Mouse (Mus musculus): ENCODE results near the gene Ptprt.

Ptprt gene

DNA sequence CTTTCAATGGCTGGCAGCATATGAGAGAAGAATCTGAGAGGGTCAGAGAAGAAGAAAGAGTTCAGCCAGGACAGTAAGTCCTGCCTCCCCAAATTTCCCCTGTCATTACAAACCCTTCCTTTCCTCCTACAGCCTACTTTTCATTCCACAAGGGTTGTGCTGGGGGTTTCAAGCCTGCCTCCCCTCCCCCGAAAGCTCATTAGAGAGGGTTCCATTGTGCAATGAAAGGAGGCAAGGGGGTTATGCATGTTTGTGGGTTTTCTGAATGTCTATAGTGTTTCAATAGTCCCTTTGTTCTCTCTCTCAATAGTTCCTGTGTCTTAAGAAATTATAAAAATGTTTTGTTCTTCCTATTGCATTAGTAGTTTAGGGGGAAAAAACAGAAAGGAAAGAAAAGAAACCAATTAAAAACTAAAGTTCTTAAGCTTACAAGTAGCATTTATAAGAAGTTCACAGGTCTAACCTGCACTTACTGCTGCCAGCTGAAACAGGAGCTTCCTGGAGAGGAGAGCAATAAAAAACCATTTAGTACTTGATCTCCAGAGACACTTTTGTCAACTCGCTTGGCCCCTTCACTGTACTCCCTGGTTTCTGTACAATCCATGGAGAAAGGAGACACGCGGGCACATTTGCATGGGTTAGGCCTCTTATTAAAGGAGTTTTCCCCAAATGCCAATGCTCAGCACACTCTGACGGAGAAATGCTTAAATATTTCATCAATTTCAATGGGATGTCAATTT is 247.7 kb downstream of the Ptprt start:
- DNase-seq (ENCODE audit: low spot score in 2 of 2) = peak; percentile 49 to 56

DNA sequence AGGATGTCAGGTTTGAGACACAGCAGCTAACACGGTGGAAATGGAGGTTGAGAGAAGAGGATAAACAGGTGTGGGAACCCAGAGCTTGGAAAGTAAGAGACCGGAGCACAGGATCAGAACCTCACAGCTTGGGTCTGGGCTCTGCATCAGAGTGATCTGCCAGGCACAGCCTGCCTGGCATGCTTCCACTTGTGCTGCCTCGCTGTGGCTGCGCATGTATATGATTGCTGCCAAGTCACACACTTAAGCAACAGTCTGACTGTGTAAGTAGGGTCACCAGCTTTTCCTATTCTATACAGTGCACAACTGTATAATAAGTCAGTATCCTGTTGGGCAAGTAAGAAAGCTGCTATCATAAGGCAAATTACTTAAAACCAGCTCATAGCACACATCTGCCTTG is 249.9 kb downstream of the Ptprt start:
- peak; percentile 73 to 78 for DNase-seq (ENCODE audit: low spot score in 2 of 2)

DNA sequence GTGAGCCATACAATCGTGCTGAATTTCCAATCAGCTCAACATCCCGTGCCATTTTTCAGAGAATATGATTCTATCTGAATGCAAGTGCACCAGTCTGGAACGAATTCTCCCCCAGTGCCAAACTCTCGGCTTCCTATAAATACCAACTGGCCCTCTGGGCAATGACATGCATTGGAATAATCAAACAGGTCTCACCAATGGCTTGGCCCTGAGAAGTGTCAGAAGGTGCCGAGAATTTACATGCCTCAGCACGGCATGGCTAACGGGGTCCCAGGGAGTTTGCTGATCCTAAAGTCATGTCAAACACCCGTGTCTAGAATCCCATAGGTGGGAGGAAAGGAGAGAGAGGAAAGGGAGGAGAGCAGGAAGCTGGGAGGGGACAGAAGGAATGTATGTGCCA is 251.7 kb downstream of the Ptprt start:
- DNase-seq (ENCODE audit: low spot score in 2 of 2) = no peak

DNA sequence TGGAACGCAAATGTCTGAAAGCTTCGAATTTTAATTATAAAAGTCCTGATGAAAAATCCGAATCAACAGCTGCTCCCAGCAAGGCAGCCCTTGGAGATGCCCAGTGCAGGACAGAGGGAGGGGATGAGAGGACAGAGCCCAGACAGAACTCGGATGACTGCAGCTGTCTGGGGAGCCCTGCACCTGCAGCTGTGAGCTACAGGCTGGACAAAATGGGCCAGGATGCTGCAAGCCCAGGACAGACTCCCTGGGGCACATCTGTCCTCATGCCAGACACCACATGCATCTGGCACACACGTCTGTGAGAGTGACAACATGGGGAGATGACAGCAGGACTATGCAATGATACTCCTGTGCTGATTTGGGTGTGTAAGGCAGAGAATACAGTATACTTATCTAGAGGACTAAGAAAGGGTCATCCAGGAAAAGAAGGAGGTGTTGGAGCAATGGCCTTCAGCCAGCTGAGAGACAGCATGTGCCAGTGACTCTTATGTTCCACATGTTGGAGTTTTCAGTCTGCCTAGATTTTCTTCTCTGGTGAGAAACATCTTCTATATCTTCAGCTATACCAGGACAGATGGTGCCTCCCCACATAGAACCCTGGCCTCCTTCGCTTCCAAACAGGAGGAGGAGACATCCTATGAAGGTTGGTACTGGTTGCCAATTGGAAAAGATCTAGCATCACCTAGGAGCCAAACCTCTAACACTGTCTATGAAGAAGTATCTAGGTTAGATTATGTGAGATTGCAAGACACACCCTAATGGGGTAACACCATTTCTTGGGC is 259.4 kb downstream of the Ptprt start:
- peak; percentile 38 to 49 for DNase-seq (ENCODE audit: low spot score in 2 of 2)

DNA sequence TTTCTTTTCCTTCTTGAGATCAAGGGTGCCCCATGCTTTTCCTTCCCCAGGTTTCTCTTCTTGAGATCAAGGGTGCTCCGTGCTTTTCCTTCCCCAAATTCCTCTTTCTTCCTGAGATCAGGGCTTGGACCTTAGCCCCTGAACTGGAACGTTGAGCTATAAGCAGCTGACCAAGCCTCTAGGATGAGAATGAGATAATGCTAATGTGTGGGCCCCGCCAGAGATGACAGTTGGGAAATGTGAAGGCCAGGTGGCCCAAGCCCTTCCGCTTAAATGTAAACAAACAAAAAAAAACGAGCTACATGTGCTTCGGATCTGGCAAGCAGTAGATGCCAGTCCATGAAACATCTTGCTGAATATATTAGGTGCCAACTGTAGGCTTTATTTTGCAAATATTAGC is 266.3 kb downstream of the Ptprt start:
- no peak for DNase-seq (ENCODE audit: low spot score in 2 of 2)

DNA sequence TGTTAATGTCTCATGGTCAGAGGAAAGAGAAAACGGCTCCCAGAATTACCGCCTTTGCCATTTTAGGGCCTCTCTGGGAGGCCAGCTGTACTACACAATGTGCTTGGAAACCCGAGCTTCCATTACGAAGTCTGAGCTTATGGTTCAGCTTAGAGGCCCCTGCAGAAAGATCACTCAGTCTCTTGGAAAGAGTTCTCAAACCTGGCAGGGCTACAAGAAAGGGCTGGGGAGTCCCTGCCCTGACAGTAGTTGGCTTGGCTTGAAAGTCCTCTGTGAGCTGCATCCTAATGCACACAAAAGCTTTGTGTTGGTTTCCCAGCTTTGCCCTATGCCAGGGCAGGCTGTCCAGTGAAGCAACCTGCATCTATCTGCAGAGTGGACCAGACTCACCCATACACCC is 269.1 kb downstream of the Ptprt start:
- peak; percentile 79 to 80 for DNase-seq (ENCODE audit: low spot score in 2 of 2)

DNA sequence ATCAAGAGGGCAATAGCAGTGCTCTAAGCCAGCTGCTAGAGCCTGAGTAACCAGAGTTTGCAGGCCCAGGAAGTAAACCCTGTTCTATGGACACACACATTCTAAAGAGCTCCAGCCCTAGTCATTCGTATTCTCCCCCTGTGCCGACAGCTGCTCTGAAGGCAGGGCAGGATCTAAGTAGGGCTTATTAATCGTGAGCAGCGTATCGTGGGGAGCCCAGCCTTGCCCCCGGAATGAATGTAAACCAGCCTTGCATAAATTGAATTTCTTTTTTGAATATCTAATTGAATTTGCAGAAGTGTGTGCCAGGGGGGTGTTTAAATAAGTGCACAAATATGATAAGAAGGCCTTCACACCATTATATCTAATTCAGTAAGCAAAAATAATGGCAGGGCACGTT is 283.6 kb downstream of the Ptprt start:
- DNase-seq (ENCODE audit: low spot score in 2 of 2) = no peak

DNA sequence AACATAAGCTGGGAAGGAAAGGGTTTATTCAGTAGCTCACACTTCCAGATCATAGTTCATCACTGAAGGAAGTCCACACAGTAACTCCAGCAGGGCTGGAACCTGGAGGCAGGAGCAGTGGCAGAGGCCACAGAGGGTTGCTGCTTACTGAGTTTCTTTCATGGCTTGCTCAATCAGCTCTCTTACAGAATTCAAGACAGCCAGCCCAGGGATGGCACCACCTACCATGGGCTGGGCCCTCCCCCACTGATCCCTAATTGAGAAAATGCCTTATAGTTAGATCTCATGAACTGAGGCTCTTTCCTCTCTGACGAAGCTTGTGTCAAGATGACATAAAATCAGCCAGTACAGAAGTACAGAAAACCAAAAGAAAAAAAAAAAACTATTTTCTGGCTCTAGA is 311.9 kb downstream of the Ptprt start:
- no peak for DNase-seq (ENCODE audit: low spot score in 2 of 2)

DNA sequence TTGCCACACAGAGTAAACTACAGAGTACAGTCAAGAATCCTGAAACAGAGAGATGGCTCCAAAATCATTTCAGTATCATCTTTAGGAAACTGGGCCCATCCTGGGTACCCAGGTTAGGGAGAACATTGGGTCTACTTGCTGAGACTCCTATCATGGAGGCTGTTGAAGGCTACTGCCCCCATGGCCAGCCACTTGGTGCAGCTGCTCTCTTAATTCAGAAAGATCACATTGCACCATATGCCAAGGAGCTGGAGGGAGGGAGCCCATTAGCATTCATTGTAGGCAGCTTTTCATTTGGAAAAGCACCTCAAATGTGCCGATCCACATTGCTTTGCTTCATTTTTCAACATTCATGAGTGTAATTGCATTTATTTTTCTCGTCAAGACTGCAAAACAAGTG is 319.1 kb downstream of the Ptprt start:
- DNase-seq (ENCODE audit: low spot score in 2 of 2) = no peak

DNA sequence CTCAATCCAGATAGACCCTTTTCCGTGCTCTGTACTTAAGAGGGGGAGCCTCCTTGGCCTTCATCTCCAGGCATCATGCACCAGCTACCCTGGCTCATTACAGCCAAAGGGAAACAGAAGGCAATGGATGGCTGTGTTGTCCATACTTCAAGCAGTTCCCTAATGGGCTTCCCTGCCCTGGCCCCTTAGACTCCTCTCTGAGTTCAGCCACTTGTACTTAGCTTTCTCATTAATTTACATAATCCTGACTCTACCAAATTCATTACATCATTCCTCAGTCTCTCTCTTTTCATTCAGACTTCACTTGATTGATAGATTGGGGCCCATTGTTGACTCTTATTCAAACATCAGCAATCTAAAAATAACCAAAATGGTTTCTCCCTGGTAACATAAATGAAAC is 320.7 kb downstream of the Ptprt start:
- no peak for DNase-seq (ENCODE audit: low spot score in 2 of 2)

DNA sequence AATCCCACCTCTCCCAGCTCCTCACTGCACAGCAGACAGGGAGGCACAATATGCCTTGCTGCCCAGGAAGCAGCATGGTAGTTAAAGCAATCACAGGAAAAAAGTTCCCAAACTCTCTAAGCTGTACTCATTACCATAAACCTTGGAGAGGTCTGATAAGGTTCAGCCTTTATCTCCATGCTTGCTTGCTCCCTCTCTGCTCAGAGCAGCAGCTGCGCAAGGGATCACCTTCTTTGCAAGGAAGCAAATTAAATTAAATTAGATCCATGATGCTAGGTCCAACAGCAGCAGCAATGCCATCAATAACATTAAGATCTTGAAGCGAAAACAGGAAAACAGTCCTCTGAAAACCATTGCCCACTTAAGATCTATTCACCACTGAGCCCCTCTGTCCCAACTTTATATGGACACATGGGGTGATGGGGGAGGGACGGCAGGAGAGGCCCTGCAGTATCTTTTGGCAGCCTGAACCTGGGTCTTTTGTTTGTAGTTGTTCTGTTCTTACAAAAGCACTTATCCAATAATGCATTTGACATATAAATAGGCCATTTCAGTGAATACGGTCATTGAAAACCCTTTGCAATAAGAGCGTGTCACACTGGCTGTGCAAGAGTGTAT is 328.8 kb downstream of the Ptprt start:
- DNase-seq (ENCODE audit: low spot score in 2 of 2) = no peak

DNA sequence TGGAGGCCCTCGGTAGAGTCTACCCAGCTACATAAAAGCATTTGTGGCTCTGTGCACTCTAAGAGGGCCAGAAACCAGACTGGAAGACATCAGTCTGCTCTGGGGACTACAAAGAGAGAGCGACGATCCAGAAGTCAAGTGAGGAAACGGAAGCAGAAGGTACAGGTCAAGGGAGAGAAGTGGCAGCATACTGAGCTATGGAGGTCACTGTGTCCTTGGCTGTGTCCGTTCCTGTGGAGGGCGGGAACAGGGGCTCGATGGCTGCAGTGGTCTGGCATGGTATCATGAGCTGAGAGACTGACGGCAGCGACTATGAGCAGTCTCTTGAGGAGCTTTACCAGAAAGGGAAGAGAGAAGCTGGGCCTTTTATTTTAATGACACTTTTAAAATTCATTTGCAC is 331.5 kb downstream of the Ptprt start:
- DNase-seq (ENCODE audit: low spot score in 2 of 2) = no peak

DNA sequence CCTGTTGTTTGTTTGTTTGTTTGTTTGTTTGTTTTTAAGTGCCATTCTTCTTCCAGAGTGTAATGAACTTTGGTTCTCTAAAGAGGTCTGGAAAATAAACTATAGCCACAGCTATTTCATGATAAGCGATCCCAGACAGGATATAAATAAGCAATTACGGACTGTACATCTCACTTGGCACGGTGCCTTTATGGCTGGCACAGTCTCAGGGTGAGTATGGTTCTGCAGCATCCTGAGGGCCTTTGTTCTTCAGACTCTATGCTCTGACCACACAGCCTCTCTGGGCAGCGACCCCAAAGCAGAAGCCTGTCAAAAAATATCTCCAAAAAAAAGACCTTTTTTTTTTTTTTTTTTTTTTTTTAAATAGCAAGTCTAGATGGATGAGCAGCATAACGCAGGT is 338.5 kb downstream of the Ptprt start:
- DNase-seq (ENCODE audit: low spot score in 2 of 2) = peak in 1 of 2 experiments; percentile 32

DNA sequence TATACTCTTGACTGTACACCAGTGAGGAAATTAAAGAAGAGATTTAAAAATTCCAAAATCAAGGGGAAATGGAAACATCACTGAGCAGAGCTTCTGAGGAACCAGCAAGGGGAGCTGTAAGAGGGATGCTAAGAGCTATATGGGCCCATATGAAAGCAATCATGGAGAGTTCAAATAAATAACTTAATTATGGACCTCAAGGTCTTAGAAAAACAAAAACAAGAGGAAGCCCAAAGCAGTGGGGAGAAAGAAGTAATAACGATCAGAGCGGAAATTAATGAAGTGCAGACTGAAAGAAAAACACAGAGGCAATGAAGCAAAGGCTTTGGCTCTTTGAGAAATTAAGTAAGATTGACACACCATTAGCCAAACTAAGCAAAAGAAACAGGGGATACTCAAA is 353.0 kb downstream of the Ptprt start:
- DNase-seq (ENCODE audit: low spot score in 2 of 2) = no peak

DNA sequence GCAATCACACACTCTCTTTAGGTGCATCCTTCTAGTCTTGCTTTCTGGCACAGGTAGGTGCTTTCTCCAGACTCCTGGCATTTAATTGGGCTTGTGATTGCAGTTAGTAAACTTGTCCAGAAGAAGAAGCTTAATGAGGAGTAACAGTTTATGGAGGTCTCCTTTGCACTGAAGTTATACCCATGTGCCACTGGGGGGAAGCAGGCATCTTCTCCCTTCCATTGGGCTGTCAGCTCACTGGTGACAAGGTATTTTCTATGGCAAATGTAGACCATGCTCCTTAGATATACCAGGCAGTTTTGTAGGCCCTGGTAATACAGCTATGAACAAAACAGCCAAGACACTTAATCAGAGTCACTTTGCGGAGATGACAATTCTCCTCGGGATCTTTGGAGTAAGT is 366.9 kb downstream of the Ptprt start:
- DNase-seq (ENCODE audit: low spot score in 2 of 2) = peak in 1 of 2 experiments; percentile 28

DNA sequence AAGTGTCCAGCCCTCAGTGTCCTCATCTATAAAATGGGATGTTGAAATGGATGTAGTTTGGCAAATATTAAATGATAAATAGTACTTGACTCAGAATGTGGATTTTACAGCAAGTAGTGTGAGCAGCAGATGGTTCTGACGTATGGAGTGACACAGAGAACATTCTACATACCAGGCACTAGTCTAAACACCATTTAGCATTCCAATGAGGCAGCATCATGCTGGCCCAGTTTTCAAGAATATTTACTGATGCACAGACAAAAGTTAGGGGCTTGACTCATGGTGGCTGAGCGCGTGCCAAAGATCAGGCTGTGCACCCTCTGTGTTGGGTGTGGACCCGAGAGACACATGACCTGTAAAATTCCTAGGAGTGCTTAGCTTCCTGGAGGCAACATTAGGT is 378.3 kb downstream of the Ptprt start:
- DNase-seq (ENCODE audit: low spot score in 2 of 2) = peak in 1 of 2 experiments; percentile 33

DNA sequence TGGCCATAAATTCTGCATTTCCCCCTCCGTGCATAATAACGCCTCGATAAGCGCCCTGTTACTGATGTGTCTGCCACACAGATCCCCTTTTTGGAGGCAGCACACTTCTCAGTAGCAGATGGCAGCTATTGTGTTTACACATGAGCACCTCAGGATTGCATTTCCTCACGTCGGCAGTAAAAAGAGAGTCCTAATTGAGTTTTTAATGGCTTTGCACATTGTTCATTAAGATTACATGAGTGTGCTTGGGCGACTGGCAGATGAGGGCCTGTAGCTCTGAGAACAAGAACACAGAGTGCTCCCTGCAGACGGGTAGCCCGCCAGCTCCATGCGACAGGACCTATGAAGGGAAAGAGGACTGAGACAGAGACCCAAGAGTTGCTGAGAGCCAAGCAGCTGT is 378.8 kb downstream of the Ptprt start:
- DNase-seq (ENCODE audit: low spot score in 2 of 2) = no peak

DNA sequence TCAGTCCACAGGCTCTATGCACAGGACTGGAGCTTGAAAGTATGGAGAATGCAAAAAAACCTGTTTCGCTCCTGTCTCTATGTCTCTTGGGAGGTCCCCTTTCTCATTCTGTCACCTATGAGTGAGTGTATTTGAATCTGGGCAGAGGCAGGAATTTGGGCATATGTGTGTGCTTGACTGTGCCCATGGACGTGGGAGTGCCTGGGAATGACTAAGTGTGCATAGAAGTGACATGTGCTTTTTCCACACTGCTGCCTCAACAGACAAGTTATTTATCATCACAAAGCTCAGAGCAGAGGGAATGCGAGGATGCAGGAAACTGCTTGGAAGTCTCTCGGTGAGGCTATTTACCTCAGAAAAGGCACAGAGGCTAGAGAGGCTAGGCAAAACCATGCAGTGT is 387.1 kb downstream of the Ptprt start:
- DNase-seq (ENCODE audit: low spot score in 2 of 2) = no peak

DNA sequence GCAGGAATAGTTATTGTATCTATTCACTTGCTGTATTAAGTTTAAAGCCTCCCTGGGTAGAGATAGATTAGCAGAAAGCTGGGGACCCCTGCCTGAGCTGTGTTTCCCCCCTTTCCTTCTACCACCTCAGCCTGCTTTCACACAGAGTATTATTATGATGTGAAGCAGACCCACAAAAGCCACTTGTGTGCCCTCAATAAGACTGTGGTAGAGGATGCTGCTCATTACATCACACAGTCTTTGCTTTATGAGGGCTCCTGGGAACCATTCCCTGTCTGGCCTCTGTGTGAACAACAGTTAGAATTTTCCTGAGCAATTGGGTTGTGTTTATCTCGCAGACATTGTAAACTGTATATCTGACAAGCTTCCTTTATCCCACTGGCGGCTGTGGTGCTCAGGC is 409.7 kb downstream of the Ptprt start:
- DNase-seq (ENCODE audit: low spot score in 2 of 2) = no peak

DNA sequence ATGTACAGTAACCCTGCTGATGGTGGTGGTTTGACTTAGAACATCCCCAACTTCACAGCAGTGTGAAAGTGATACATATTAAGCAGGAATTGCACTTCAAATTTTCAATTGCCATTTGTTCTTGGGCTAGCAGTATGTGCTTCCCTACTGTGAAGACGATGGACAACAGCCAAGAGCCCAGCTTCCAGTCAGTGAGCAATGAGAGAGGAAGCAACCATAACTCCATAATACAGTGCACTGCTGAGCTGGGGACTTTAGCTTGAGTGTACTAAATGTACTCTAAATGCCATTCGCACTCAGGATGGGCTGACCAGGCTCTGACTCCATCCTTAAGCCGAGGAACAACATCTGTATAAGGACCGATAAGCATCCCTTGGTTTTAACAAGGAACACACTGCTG is 412.7 kb downstream of the Ptprt start:
- DNase-seq (ENCODE audit: low spot score in 2 of 2) = peak in 1 of 2 experiments; percentile 31

DNA sequence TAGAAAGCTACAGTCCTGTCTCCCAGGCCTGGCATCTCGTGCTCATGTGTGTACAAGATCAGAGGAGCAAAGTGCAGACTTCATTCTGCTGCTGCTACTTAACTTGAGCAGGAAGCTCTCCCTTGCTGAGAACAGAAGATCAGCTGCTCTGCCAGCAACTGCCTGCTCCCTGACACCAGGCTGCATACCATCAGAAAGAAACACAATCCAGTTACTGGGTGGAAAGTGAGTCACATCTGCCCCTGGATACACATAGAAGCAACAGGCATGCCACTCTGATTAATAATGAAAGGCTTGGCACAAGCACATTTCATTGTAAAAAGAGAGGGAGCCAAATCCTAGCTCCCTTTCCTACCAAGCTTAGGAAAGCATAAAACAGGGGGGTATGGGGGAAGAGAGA is 438.5 kb downstream of the Ptprt start:
- no peak for DNase-seq (ENCODE audit: low spot score in 2 of 2)

DNA sequence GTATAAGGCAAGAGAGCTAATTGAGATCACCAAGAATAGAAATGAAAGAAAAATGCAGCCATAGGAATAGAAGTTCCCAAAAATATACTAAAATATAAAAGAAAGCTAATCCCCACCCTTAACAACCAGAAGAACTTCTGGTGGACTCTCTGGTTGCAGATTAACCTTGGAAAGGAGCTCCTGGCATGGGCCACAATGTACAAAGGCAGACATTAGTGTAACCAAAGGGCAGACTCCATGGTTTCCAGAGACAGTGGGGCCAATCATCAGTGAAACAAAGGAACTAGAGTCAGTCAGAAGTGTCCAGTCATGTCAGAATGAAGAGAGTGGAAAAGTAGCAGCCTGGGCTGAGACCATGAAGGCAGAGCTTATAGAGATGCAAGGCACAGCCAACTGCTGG is 440.4 kb downstream of the Ptprt start:
- DNase-seq (ENCODE audit: low spot score in 2 of 2) = no peak

DNA sequence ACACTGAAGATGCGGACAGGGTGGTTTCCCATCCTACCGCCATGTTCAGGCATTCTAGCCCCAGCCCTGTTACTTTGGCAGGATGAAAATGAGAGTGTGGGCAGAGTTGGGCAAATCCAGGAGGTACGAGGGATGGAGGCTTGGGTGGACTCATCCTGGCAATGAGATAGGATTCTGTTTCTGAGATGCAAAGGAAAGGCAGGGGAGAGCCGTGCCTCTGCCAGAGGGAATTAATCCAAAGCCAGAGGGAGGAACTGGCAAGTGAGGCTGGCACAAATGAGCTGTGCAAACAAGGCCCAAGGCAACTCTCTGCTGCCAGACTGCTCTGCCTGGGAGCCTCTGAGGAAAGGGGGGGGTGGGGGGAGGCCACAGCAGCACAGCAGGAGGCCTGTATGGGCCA is 441.4 kb downstream of the Ptprt start:
- DNase-seq (ENCODE audit: low spot score in 2 of 2) = peak; percentile 73 to 78

All from right cerebral cortex, postnatal 10 days (tissue).